Mouse (Mus musculus) lung, postnatal 0 days (tissue): ENCODE data around the gene Chit1. TPM values are rescaled to one million over a fixed set of nuclear protein-coding genes. Genes with fewer than 3 reads are reported as not detected.
A peak's percentile ranks its signal among the peaks of the same experiment; 100 is the strongest.

ENCODE experiments used
- ATAC-seq: fragments of 200-750 bp; cut with Nextera tagmentation; 2 replicates; pipeline ENCODE4 v1.8.0; 2017; ENCODE audit warnings: moderate library complexity
- DNase-seq: peaks from one replicate; pipeline ENCODE4 v3.0.0-alpha.2; 2016; ENCODE audit warnings: low spot score
- H3K27ac ChIP-seq: fragments of 300-500 bp; sonication (generic); 2 replicates; pipeline ENCODE4 v1.5.1; 2014; ENCODE audit warnings: antibody characterized with exemption, mild to moderate bottlenecking, low read length, mixed read lengths
- H3K27me3 ChIP-seq: fragments of 300-500 bp; sonication (generic); replicated peaks from 2 replicates; pipeline ENCODE4 v1.6.1; 2014; ENCODE audit warnings: low read length, mixed read lengths; ENCODE audit not compliant: insufficient read depth
- H3K36me3 ChIP-seq: fragments of 300-500 bp; sonication (generic); 2 replicates; pipeline ENCODE4 v1.6.1; 2014; ENCODE audit warnings: low read length, mixed read lengths; ENCODE audit not compliant: insufficient read depth
- H3K4me1 ChIP-seq: fragments of 300-500 bp; sonication (generic); 2 replicates; pipeline ENCODE4 v1.6.1; 2014; ENCODE audit warnings: antibody characterized with exemption, low read depth, low read length, mixed read lengths; ENCODE audit not compliant: insufficient read depth
- H3K4me2 ChIP-seq: fragments of 300-500 bp; sonication (generic); replicated peaks from 2 replicates; pipeline ENCODE4 v1.6.1; 2014; ENCODE audit warnings: low read depth, mild to moderate bottlenecking, low read length, moderate library complexity, mixed read lengths
- H3K4me3 ChIP-seq: fragments of 300-500 bp; sonication (generic); 2 replicates; pipeline ENCODE4 v1.5.1; 2014; ENCODE audit warnings: low read depth, low read length
- H3K9ac ChIP-seq: fragments of 300-500 bp; sonication (generic); replicated peaks from 2 replicates; pipeline ENCODE4 v1.6.1; 2014; ENCODE audit warnings: low read depth, mild to moderate bottlenecking
- H3K9me3 ChIP-seq: fragments of 300-500 bp; sonication (generic); 2 replicates; pipeline ENCODE4 v1.6.1; 2016; ENCODE audit warnings: low read length, mixed read lengths
- CTCF ChIP-seq: IDR thresholded peaks from 2 replicates; pipeline ENCODE4 v1.5.1; 2016; ENCODE audit warnings: antibody characterized with exemption, mild to moderate bottlenecking
- EP300 ChIP-seq: IDR thresholded peaks from 2 replicates; pipeline ENCODE4 v1.6.1; 2016; ENCODE audit warnings: antibody characterized with exemption, mild to moderate bottlenecking, control low read depth
- WGBS: fragments of 180-500 bp; shearing (Covaris S2); extraction: QIAGEN DNeasy Blood & Tissue Kit; methylation state at CpG from one replicate; pipeline ENCODE4 v1.1.7; 2014; 5-methylcytosine and 5-hydroxymethylcytosine counted together
- polyA plus RNA-seq: library from polyadenylated mRNA; unstranded; fragments of >200 nt; fragmentation: Nextera tagmentation; extraction: Ambion mirVana; gene quantifications from 2 replicates; pipeline ENCODE4 v1.2.1, GENCODE M21; 2015

Gene Chit1
- polyA plus RNA-seq, 1 experiment from 2014 or later: 0.29 TPM

DNA sequence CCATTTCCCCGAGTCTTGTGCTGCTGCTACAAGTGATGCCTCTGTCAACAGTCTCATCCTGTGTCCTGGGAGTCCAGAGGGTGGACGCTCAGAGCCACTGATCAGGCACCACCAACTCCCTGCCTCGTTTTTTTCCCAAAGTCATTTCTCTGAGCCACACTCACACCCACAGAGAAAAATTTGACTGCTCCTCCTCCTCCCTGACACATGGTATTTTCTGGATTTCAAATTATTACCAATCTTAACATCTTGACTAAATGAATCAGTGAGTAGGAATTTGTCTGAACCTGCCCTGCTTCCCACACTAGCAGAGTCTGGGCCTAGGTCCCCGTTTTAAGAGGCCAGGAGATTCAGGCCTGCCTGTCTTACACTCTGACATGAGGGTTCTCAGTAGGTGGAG lies 81.0 kb downstream of the Chit1 start:
- Histone ChIP-seq H3K4me1 (peaks cover 14% of the 10 kb centered on the region), H3K4me3 (no peak overlapping the region), H3K27me3 (no peaks in the 10 kb centered on the region), H3K4me2 (no peak overlapping the region), H3K9me3 (no peaks in the 10 kb centered on the region), H3K9ac (no peak overlapping the region), H3K27ac (no peak overlapping the region), H3K36me3 (no peaks in the 10 kb centered on the region)
- TF ChIP-seq CTCF (no peak), EP300 (no peak)
- 27% methylated on average over 4 of the region's 4 CpGs for WGBS
- DNase-seq (no peak), ATAC-seq (no peak)

DNA sequence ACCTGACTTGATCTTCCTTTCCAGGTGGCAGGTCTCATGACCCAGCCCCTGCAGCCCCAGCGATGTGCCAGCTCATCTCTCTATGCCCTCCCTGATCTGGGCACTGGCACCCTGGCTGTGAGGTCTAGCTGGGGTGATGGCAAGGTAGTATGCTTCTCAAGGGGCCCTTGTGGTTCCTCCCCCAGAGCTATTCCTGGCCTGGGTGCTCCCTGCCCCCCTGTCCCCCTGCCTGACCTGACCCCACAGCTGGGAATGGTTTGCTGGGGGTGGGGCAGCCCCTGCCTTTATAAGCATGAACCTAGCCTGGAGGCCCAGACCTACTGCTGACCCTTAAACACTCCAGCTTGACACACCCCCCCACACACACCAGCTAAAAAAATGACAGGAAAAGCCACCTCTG lies 82.1 kb downstream of the Chit1 start, which contains the start of gene Mybph:
Gene Mybph, plus strand, starts transcription at position 323 of the 400 bp plus-strand sequence.
- WGBS: 75% methylated on average over 1 of the region's 1 CpGs

DNA sequence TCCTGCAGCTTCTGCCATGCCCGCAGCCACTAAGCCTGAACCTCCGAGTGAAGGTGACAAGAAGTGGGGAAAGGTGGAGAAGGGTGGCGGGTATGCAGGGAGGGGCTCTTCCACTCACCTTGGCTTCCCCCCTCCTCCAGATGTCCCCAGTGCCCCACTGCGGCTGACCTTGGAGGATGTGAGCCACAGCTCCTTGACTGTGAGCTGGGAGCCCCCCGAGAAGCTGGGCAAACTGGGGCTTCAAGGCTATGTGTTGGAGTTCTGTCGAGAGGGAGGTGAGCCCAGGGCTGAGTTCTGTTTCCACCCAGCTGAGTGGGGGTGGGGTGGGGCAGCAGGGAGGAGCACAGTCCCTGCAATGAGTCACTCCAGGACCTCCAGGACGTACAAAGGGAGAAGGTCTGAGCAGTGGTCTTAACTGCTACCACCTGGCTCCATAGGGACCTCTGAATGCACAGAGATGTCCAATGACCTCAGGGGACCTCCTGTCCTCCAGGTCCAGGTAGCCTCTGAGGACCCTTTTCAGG lies 82.7 kb downstream of the Chit1 start:
- Histone ChIP-seq H3K27me3 (no peaks in the 10 kb centered on the region), H3K4me2 (no peak overlapping the region), H3K4me1 (peaks cover 14% of the 10 kb centered on the region), H3K4me3 (no peak overlapping the region), H3K9ac (no peak overlapping the region), H3K36me3 (no peaks in the 10 kb centered on the region), H3K9me3 (no peaks in the 10 kb centered on the region), H3K27ac (no peak overlapping the region)
- DNase-seq (no peak), ATAC-seq (no peak)
- 48% methylated on average over 7 of the region's 7 CpGs for WGBS
- no peak for TF ChIP-seq CTCF
- no peak for TF ChIP-seq EP300

More for the DNA sequence above, 82.1 kb downstream of the Chit1 start, which contains the start of gene Mybph:
- DNase-seq: no peak
- Histone ChIP-seq H3K27me3 (no peaks in the 10 kb centered on the region), H3K4me1 (peaks cover 14% of the 10 kb centered on the region), H3K9me3 (no peaks in the 10 kb centered on the region), H3K4me3 (no peak within 1 kb of the TSS), H3K4me2 (no peak within 1 kb of the TSS), H3K9ac (no peak within 1 kb of the TSS), H3K36me3 (no peaks in the 10 kb centered on the region), H3K27ac (no peak within 1 kb of the TSS)
- TF ChIP-seq EP300 (no peak), CTCF (no peak)
- no peak for ATAC-seq

DNA sequence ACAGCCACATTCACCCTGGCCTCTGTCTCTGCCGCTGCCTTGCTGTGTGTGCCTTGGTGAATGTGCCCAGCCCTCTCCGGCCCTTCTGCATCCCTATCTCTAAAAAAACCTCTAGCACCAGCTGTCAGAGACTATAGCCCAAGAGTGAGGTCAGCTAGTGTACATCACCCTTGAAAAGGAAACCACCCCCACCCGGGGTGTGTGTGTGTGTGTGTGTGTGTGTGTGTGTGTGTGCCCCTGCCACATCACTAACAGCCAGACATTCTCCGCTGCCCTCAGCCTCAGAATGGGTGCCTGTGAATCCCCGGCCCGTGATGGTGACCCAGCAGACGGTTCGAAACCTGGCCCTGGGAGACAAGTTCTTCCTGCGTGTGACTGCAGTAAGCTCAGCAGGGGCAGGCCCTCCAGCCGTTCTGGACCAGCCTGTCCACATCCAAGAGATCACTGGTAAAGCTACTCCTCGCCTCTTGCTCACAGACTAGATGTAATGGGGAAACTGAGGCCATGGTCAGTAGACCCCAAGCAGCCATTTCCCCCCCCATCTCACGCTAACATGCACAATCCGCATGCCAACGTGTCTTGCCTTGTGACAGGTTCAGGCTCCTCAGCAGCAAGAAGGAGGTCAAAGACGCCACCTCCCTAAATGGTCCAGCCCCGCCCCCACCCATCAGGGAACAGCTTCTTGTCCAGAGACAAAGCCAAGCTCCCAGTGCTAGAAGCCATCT lies 83.4 kb downstream of the Chit1 start:
- DNase-seq (no peak), ATAC-seq (no peak)
- Histone ChIP-seq H3K4me2 (no peak overlapping the region), H3K27me3 (no peaks in the 10 kb centered on the region), H3K4me1 (peaks cover 14% of the 10 kb centered on the region), H3K9ac (no peak overlapping the region), H3K4me3 (no peak overlapping the region), H3K36me3 (no peaks in the 10 kb centered on the region), H3K27ac (no peak overlapping the region), H3K9me3 (no peaks in the 10 kb centered on the region)
- WGBS: 62% methylated on average over 16 of the region's 16 CpGs
- TF ChIP-seq EP300 (no peak), CTCF (no peak)

DNA sequence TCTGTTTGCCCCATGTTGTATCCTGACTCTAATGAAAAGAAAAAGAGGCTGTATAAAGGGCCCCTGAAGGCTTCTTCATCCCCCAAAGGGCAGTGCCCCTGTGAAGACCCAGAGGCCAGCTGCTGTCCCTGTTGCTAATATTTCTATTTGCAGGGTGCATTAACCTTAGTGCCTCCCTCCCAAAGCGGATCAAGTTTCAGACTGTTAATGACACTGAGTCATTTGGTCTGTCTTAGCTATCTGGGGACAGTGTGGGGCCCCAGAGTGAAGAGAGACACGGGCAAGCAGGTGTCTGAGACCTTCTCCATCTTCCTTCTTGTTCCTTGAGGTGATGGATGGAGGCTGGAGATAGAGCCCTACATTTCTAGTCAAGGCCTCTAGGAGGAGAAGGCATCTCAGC lies 84.1 kb downstream of the Chit1 start:
- no peak overlapping the region for H3K9ac ChIP-seq
- ATAC-seq (no peak), DNase-seq (no peak)
- H3K4me3 ChIP-seq: no peak overlapping the region
- 0 out of 2 replicates have a peak overlapping the region, but pooled peaks have one; percentile 68 for H3K27ac ChIP-seq
- WGBS: 32% methylated on average over 2 of the region's 2 CpGs
- H3K4me1 ChIP-seq: peaks cover 14% of the 10 kb centered on the region
- no peaks in the 10 kb centered on the region for H3K9me3 ChIP-seq
- TF ChIP-seq EP300: no peak
- no peak for TF ChIP-seq CTCF
- no peak overlapping the region for H3K4me2 ChIP-seq
- no peaks in the 10 kb centered on the region for H3K36me3 ChIP-seq
- H3K27me3 ChIP-seq: no peaks in the 10 kb centered on the region

DNA sequence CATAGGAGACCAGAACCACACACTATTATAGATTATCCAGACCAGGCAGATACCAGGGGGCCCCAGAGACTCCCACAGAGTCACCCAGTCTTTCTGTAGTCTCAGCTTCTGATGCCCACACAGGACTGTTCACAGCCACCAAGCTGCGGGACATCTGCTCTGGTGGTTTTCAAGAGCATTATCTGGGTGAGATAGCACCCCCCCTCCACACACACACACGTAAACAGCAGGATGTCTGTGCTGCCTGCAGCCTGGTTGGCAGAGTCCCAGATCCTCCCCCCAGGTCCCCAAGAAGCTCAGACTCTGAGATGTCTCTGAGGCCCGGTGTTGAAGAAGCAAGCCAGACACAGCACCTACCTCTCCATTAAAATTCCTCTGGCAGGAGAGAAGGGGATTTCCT lies 84.5 kb downstream of the Chit1 start:
- H3K36me3 ChIP-seq: no peaks in the 10 kb centered on the region
- ATAC-seq: no peak
- no peaks in the 10 kb centered on the region for H3K27me3 ChIP-seq
- 18% methylated on average over 3 of the region's 3 CpGs for WGBS
- TF ChIP-seq CTCF (no peak), EP300 (no peak)
- no peak overlapping the region for H3K4me2 ChIP-seq
- H3K9me3 ChIP-seq: no peaks in the 10 kb centered on the region
- no peak overlapping the region for H3K4me3 ChIP-seq
- no peak for DNase-seq
- peaks cover 14% of the 10 kb centered on the region for H3K4me1 ChIP-seq
- peak overlapping the region; percentile 68 for H3K27ac ChIP-seq
- H3K9ac ChIP-seq: 0 out of 2 replicates have a peak overlapping the region, but pooled peaks have one; percentile 12
